Mouse (Mus musculus) right cerebral cortex, adult 18-20 months (tissue): ENCODE results near the gene Aanat.
A peak's percentile ranks its signal among the peaks of the same experiment; 100 is the strongest.

ENCODE experiments used
- DNase-seq: peaks from one replicate; pipeline ENCODE4 v3.0.0; 2022; ENCODE audit warnings: mixed read lengths

Gene Aanat

DNA sequence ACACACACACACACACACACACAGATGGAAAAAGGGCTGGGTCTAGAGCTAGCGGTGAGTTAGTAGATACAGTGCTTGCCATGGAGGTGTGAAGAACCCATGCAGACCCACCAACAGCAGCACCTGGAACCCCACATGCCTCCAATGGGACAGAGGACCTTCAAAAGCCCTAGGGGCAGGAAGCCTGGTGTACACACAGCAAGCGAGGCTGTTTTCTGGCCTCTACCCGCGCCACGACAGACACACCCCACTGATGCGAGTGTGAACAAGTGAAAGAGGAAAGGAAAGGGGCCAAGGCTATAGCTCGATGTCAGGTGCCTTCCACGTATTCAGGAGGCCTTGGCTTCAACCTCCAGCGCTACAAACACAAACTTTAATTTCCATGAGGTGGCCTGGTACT lies 25.7 kb downstream of the Aanat start:
- no peak for DNase-seq

DNA sequence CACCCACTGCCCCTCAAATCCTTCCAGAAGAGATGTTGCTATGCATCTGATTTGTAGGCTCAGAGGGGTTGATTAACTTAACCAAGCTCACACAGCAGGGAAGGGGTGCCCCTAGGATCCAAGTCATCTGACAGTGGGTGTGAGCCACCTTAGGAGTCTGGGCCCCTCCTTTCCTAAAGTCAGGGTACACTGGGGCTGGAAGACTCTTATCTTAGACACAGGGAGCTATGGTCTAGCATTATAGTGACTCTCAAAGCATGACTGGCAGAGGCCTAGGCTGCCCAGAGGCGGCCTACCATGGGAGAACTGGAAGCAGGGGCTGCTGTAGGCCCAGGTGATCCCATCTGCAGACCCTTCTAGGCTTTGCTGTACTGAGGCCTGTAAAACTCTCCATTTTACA lies 26.3 kb downstream of the Aanat start:
- no peak for DNase-seq

DNA sequence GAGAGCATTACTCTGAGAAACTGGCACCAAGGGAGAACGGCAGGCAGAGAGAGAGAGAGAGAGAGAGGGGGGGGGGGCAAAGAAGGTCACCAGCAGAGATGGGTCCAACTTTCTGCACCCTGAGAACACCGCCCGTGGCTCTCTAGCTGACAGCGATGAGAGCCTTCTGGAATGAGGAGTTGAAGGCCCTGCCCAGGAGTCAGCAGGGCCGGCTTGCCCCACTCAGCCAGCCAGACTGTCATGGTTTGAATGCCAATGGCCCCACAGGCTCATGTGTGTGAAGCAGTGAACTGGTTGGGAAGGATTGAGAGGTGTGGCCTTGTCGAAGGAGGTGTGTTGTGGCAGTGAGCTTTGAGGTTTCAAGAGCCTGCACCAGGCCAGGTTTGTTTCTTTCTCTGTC lies 27.0 kb downstream of the Aanat start:
- no peak for DNase-seq

DNA sequence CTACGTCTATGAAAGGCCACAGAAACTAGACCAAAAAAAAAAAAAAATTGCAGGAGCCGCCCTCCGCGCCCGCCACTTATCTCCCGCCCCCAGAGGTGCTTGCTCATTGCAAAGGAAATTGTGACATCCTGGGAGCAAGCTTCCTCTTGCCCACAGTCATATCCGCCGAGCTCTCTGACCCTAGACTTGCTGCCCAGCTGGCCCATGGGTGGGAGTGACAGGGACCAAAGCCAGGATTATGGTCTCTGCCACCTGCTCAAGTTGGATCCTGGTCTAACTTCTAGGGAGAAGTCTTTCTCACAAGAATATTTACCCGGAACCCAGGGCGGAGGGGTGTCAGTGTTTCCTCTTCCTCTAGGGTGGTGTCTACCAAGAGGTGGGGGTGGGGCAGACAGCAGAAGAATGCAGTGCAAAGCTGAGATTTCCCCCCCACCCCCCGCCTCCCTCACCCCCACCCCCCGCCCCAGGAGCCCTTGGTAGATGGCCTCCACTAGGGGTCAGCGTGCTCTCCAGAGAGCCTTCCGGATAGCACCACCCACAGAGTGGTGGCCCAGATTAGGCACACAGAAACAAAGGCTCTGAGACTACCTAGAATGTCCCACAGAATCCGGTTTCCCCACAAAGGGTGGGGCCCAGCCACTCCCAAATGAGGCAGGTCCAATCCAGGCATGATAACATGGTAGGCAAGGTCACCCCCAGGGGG lies 29.7 kb downstream of the Aanat start:
- DNase-seq = no peak

DNA sequence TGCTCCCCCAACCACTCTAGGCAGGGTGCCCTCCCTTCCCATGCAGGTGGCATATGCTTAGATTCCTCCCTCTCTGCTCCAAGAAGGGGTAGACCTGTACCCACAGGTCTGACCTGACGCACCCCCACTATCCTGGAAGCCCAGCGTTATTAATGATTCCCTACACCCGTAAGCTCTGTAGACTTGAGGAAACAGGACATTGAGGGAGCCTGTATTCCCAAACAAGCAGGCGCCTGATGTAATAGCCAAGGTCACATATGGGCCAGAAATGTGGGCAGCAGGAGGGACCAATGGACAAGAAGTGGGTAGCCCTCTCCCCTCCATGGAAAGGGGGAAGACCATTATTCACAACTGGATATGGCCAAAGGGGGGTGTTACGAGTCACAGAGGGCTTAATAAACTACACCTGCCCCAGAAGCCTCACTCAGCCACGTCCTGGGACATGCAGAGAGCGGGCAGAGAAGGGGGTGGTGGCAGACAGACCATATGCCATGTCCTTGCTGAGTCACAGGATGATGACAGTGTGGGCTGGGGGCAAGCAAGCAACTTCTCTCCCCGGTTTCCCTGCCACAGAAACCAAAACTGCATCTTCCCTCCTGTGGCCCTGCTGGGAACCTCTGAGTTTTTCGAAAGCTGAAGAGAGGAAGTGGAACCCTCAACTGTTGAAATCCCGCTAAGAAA lies 30.3 kb downstream of the Aanat start:
- no peak for DNase-seq

DNA sequence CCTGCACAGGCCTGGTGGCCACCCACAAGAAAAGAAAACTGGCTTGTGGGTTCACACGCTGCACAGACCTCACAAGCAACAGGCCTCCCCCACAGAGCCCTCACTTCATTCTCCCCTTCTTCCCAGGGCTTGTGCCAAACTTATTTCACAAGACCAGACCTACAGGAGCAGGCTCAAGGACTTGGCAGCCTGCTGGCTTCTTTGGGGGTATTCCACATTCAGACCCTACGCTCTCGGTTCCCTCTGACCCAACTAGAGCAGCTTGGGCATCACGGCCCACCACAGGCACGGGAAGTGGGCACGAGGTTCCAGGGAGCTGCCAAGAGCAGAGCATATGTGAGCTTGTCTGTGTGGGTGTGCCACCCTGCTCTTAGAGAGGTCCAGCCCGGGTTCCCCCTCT lies 31.4 kb downstream of the Aanat start:
- DNase-seq = no peak

DNA sequence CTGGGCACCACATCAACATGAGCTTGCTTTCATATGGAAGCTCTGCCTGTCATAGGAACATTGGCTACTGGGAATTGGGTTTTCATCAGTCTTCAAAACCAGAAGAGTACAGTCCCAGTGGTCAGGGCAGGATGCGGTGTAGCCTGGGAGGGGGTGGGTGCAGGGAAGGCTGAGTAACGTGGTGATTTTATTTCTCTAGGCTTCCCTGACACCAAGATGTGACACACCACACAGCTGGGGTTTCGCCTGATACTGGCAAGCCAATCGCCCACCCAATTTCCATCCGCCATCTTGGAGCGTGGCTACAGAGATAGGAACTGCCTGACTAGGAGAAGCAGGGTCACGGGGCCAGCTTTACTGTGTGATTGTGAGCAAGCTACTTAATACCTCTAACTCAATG lies 32.4 kb downstream of the Aanat start:
- DNase-seq = no peak

DNA sequence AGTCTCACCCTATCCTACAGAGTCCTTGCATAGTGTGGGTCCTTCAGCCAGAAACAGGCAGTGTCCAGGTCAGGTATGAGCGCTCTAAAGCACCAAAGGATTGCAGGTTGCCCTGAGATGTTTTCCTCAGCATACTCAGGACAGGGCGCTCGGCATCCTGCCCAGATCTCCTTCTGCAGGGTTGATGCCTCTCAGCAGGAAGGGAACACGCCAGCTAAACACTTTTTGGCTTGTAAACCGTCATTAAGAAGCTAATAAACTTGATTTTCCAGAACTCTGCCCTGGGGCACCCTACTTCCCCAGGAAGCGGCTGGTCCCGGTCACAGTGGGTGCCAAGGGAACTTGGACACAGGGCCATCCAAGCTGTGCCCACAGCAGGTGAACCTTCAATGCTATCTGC lies 32.9 kb downstream of the Aanat start:
- DNase-seq = no peak

DNA sequence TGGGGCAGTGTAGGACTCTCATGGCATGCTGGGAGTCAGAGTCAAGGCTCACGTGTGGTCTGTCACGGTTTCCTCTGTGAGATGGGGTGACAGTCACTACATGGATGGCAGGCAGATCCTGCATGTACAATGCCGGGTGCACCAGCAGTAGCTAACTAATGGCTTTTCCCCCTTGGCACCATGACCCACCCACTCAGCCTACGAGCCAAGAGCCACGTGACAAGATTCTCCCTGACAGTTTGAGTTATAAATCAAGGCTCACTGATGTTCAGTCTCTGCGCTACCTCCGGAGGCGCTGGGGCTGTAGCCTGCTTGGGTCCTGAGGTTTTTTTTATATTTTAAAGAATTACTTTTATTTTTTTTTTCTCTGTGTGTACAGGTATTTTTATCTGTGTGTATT lies 33.3 kb downstream of the Aanat start:
- no peak for DNase-seq

DNA sequence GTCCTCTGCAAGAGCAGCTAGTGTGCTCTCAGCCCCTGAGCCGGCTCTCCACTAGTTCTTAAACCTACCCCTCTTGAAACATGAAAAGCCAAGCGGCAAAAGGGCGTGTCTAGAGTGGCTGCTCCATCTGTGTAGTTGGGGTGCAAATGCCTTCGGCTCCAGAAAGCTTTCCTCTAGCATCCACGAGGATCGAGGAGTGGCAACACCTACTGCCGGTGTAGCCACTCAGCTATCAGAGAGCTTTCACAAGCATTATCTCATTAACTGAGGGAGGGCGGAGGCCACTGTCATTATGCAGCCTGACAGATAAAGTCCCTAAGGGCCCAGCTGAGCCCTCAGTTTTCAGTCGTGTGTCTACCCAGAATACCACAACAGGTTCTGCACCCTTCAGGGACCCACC lies 33.8 kb downstream of the Aanat start:
- DNase-seq = no peak

DNA sequence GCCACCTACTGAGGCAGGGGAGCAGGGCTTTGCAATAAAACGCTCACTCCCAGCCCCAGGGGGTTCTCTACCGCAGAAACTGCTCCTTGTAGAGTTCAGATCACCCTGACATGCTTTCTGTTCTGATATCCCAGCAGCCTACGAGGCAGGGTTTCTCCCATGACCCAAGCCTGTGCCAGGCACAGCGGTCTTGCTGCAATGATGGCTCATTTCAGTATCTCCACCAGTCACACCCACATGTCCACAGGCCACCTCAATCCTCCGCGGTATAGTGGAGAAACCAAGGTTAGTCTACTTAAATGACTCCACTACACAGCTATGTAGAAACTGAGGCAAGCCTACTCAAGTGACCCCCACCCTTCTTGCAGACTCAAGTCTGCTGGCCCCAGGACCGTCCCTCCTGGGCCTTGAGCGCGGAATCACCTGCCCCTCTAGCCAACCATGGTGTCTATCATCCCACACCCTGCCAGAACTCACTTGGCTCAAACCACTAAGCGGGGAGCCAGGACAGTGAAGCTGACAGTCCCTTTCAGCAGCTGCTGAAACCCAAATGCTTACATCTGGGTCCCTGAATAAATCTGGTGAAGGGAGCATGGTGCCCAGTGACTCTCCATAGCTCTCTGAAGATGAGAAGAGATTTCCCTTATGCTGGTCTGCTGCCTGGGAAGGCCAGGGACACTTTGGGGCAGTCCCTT lies 34.5 kb downstream of the Aanat start:
- DNase-seq = no peak

DNA sequence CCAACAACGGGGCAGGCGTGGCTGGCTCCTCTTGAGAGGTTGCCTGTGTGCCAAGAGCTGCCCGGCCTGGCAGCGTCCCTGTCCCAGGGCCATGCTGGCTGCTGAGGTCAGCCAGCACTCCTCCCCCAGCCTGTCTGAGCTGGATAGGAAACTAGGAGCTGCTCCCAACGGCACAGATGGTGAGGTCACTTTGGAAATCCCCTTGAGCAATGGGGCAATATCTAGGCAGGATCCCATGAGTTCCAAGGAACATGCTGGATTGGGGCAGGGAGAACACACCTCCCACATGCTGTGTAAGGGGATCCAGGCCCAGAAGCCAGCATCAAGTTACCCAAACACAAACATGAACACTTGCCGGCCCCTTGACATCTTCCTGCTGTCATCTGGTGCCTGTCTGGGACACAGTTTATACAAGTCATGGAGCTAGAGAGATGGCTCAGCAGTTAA lies 35.0 kb downstream of the Aanat start:
- DNase-seq = peak; percentile 30

DNA sequence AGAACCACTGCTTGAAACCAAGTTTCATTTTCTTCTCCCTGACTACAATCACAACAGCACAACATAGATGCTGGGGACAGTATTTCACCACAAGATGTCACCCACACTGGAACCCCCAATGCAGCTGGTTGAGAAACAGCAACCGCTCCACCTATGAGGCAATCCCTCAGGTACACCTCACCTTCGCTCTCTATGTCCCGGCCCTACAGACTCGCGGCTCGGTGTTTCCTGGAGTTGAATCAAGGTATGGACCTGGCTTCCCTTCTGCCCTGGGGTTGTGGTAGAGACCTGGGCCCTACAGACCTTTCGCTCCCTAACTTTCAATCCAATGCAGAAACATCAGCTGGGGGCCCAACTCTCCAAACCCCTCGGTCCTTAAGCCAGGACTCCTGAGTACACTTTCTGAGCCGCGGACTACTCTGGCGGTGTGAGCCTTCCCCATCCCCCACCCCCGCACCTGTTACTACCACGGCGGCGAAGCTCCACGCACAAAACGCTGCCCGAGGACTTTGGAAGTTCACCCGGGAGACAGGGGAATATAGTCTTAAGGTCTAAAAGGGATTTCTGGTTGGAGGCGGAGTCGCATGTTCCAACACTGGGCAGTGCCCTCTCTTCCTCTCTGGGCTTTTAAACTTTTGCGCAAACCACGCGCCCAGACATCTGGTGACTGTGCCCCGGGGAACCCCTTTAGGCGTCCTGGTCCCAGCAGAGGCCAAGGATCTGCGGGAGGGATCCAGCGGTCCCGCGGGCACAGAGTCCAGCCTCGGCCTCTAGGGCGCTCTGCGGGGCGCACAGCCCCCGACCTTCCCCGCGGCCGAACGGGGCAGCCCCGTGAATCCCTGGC lies 37.3 kb downstream of the Aanat start:
- no peak for DNase-seq

DNA sequence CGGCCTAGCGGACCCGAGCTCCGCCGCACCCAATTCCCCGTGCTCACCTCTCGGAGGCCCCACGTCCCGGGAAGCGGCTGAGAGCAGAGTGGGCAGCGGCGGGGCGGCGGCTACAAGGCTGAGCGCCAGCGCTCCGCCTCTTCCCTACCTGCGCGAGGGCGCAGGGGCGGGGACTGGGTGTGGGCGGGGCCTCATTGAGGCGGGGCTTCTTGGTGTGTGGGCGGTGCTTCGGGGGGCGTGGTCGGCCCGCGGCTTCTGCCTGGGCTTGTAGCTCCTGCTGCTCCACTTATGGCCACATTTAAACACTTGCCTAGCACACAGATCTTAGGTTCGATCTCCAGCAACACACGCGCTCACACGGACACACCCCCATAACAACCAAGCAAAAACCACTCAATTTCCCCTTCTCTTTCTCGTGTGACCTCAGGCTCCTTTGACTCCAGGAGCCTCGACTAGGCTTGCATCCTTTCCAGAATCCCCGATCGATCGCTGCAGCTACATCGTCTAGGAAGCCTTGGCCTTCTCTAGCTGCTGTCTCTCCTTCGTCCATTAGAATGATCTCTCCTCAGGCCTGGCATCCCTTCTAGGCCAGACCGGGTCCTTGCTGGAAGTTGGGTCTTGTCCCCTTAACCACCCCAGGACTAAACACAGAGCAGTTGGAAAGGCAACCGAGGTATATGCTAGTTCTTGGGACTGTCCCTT lies 38.0 kb downstream of the Aanat start:
- peak; percentile 24 for DNase-seq

DNA sequence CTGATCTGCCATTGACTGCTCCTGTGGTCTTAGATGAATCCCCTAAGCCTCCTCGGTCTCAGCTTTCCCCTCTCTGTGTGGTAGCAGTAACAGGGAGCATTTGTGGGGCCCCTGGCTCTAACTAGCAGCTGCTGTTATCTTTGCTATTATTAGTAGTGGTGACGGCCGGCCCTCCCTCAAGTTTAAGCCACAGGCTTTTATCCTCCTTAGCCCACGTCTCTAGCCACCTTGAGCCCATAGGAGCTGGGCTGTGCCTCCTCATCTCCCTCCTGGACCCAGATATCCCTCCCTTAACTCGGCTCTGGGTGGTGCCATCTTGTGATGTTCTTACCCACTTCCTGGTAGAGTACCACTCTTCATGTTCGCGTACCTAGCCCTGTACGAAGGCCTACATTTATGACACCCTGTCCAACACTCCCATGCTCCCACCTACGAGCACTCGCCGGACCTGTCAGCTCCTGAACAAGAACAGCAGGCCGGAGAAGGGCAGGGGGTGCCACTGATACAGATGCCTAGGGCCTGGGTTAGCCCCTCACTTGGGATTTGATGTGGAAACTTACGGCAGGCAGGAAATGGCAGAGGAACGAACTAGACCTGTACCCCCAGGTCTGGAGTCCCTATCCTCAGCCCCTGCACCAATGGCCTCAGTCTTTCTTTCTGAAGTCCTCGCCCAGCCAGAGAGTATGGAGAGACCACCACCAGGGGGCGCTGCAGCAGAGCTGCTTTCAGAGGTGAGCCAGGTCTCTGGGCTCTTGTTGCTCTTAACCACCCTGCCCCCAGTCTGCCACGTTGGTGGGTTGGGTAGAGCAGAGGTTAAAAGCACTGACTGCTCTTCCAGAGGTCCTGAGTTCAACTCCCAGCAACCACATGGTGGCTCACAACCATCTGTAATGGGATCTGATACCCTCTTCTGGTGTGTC lies 39.1 kb downstream of the Aanat start:
- DNase-seq = no peak

DNA sequence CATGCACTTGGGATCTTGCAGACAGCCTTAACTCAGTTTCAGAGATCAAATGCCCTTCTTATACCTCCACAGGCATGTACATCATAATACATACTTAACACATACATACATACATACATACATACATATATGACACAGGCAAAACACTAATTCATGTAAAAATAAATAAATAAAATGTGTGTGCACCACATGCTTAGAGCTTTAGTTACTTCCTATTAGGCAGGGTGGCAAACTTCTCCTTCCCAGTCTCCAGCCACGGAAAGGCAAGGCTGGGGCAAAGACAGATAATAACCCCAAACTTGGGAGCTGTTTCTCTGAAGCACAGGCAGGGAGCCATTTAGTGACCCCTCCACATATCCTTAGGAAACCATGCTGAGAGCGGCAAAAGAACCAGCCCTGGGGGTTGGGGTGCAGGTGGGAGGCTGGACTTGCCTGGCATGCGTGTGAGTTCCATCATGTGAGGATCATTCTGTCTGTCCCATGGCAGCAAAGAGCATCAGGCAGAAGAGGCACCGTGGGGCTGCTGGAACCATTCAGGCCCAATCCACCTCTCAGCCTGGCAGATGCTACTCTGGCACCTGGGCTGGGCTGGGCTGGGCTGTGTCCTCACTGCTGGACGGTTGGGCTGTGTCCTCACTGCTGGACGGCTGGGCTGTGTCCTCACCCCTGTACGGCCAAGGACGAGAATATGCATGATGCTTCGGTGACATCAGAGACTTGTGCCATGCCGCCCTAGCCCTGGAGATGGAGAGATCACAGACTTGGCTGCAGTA lies 40.3 kb downstream of the Aanat start, which contains the start of gene Rhbdf2:
Gene Rhbdf2, minus strand, starts transcription at position 721 of the 773 bp plus-strand sequence.
- DNase-seq = no peak

DNA sequence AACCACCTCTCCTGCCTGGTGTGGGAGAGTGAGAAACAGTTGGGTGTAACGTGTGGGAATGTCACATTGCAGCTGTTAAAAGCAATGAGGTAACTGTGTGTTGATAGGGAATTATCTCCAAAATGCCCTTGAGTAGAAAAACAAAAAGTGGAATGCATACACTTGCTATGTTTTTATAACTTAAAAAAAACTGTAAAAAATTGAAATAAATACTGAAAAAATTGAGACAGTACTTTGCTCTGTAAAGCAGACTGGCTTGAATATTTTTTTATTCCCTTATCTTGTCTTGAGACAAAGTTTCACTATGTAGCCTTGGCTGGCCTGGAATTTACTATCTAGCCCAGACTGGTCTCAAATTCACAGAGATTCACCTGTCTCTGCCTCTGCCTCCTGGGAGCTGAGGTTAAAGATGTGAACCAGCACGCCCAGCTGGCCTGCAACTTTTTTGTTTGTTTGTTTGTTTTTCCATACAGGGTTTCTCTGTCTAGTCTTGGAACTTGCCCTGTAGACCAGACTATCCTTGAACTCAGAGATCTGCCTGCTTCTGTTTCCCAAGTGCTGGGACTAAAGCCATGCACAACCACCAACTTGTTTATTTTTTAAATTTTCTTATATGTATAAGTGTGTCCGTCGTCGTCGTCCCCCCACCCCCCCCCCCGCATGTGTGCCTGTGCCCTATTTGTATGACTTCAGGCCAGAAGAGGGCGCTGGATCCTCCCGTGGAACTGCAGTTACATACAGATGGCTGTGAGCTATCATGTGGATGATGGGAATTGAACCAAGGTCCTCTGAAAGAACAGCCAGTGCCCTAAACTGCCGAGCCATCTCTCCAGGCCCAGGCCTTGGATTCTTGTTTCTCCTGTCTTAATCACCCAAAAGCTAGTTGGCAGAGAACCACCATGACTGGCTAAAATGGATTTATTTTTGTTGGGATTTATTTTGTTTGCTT lies 41.1 kb downstream of the Aanat start:
- no peak for DNase-seq

DNA sequence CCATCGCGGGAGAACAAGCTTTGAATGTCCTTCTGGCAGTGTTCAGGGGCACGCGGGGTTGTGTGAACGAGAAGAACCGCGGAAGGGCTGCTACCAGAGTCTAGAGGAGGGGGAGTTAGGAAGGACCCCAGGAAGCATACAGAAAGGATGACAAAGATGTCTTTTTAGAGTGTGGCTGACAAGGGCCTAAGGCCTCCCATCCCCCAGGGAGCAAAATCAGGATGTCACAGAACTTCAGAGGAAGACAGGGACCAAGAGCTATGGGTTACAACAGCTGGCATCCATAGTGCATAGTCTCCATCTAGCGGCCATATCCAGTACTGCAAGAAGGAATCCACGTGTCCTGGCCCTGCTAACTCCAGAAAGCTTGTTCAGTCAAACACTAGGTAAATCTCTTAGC lies 42.5 kb downstream of the Aanat start:
- peak; percentile 84 for DNase-seq

DNA sequence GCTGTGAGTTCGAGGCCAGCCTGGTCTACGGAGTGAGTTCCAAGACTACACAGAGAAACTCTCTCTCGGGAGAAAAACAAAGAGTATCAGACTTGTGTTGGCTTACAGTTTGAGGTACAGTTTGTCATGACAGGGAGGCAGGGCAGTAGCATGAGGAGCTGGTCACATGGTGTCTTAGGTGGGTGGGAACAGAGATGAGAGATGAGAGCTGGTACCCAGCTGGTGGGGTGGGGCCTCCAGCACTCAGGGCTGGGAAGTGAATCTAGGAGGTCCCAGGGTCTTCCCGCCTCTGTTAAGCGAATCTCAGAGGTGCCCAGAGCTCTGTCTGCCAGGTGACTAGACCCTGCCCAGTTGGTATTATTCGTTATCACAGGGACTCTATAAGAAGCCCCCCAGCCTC lies 43.2 kb downstream of the Aanat start:
- DNase-seq = no peak
